Mouse (Mus musculus) thymus, adult 2 months (tissue): Measurements from ENCODE around the gene Zmym3. TPM values are rescaled to one million over a fixed set of nuclear protein-coding genes. Genes with fewer than 3 reads are reported as not detected.

ENCODE experiments used
- DNase-seq: peaks from one replicate; pipeline ENCODE4 v3.0.0; 2021
- H3K27ac ChIP-seq: fragments of 200-500 bp; 2 replicates; pipeline ENCODE4 v1.5.1; 2012; ENCODE audit warnings: low read length, control low read depth; ENCODE audit not compliant: control insufficient read depth, insufficient read depth
- H3K27me3 ChIP-seq: fragments of 200-500 bp; 2 replicates; pipeline ENCODE4 v1.6.1; 2012; ENCODE audit warnings: mild to moderate bottlenecking, low read length, moderate library complexity, mixed read lengths; ENCODE audit not compliant: control insufficient read depth, insufficient read depth
- H3K36me3 ChIP-seq: fragments of 200-500 bp; 2 replicates; pipeline ENCODE4 v1.6.1; 2012; ENCODE audit warnings: mild to moderate bottlenecking, low read length, moderate library complexity; ENCODE audit not compliant: control insufficient read depth, insufficient read depth
- H3K4me1 ChIP-seq: fragments of 200-500 bp; replicated peaks from 2 replicates; pipeline ENCODE4 v1.6.1; 2012; ENCODE audit warnings: low read length; ENCODE audit not compliant: control insufficient read depth, insufficient read depth
- H3K4me3 ChIP-seq: fragments of 200-500 bp; 2 replicates; pipeline ENCODE4 v1.5.1; 2012; ENCODE audit warnings: mild to moderate bottlenecking, low read length, control low read depth, moderate library complexity; ENCODE audit not compliant: control insufficient read depth, insufficient read depth
- CTCF ChIP-seq: fragments of 200-500 bp; IDR thresholded peaks from 2 replicates; pipeline ENCODE4 v1.5.1; 2012; ENCODE audit warnings: mild to moderate bottlenecking, control low read depth, low read length, moderate library complexity, borderline replicate concordance; ENCODE audit not compliant: control insufficient read depth, poor library complexity, insufficient read depth; ENCODE audit errors: extremely low read depth
- POLR2A ChIP-seq: fragments of 200-500 bp; IDR thresholded peaks from 2 replicates; pipeline ENCODE4 v1.6.1; 2012; ENCODE audit warnings: mild to moderate bottlenecking, low read length, control low read depth, moderate library complexity; ENCODE audit not compliant: control insufficient read depth, poor library complexity, insufficient read depth; ENCODE audit errors: extremely low read depth
- WGBS: fragments of 180-500 bp; shearing (Covaris S2); methylation state at CpG from one replicate; pipeline ENCODE4 v1.1.7; 2018; 5-methylcytosine and 5-hydroxymethylcytosine counted together
- polyA plus RNA-seq: library from polyadenylated mRNA; depleted of rRNA; stranded (reverse); fragments of >200 nt; gene quantifications from 2 replicates; pipeline ENCODE4 v1.2.3, GENCODE M21; 2012

Gene Zmym3
- polyA plus RNA-seq, 1 experiment: 51.2 TPM

DNA sequence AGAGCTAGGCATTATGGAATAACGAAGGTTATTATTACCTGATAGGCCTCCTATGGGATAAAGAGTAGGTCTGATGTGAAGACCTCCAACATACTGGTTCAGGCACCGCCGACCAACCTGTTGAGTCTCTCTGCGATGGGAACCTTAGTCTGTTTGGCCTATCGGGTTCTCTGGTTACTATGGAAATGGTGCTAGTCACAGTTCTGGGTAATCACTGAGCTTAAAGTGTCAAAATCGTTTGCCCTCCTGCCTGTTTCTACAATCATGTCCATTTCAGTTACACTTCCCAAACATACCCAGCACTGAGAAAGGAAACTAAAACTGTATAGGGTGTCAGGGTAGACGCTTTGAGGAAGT lies 8.1 kb upstream of the Zmym3 start:
- no peaks in the 10 kb centered on the region for H3K27me3 ChIP-seq
- no peaks in the 10 kb centered on the region; the same call in 1 of the 2 replicates for H3K4me1 ChIP-seq
- peak overlapping the region; percentile 96 for H3K27ac ChIP-seq
- DNase-seq: no peak
- H3K36me3 ChIP-seq: peaks cover 8% of the 10 kb centered on the region; the same call in 1 of the 2 replicates
- TF ChIP-seq CTCF (no peak), POLR2A (no peak)
- 16% methylated on average over 7 of the region's 7 CpGs for WGBS
- no peak overlapping the region for H3K4me3 ChIP-seq

DNA sequence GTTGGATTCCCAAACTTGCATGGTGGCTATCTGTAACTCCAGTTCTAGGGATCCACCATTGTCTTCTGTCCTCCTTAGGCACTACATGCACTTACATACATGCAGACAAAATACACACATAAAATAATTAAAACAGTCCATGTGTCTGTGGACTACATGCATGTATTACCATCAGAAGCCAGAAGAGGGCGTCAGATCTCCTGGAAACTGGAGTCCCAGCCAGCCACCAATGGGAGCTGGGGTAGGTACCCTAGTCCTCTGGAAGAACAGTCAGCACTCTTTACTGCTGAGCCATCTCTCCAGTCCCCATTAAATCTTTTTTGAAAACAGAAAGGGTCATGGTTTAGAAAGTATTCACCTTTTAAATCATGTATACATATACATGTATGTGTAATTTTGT lies 7.1 kb upstream of the Zmym3 start:
- Histone ChIP-seq H3K36me3 (peaks cover 8% of the 10 kb centered on the region; the same call in 1 of the 2 replicates), H3K4me3 (no peak overlapping the region), H3K4me1 (no peaks in the 10 kb centered on the region), H3K27ac (no peak overlapping the region), H3K27me3 (no peaks in the 10 kb centered on the region)
- TF ChIP-seq CTCF (no peak), POLR2A (no peak)
- WGBS: 19% methylated on average over 1 of the region's 1 CpGs
- peak; percentile 13 for DNase-seq

DNA sequence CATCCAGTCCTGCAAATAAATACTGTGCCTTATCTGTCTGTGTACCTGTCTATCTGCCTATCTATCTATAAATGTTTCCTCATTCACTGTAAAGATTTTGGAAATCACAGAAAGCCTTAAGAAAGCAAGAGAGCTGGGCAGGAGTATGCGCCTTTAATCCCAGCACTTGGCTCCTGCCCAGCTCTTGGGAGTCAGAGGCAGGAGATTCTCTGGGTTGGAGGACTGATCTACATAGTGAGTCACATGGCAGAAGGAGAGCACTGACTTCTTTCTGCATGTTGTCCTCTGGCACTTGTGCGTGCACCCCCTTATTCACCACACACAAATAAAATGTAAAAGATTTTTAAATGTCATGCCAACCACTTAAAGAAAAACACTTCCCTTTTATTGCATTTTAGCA lies 2.8 kb upstream of the Zmym3 start:
- Histone ChIP-seq H3K4me3 (no peak overlapping the region), H3K36me3 (no peaks in the 10 kb centered on the region), H3K27me3 (no peaks in the 10 kb centered on the region), H3K27ac (no peak overlapping the region), H3K4me1 (peaks cover 9% of the 10 kb centered on the region)
- WGBS: 96% methylated on average over 2 of the region's 2 CpGs
- DNase-seq: no peak
- TF ChIP-seq POLR2A (no peak), CTCF (no peak)

DNA sequence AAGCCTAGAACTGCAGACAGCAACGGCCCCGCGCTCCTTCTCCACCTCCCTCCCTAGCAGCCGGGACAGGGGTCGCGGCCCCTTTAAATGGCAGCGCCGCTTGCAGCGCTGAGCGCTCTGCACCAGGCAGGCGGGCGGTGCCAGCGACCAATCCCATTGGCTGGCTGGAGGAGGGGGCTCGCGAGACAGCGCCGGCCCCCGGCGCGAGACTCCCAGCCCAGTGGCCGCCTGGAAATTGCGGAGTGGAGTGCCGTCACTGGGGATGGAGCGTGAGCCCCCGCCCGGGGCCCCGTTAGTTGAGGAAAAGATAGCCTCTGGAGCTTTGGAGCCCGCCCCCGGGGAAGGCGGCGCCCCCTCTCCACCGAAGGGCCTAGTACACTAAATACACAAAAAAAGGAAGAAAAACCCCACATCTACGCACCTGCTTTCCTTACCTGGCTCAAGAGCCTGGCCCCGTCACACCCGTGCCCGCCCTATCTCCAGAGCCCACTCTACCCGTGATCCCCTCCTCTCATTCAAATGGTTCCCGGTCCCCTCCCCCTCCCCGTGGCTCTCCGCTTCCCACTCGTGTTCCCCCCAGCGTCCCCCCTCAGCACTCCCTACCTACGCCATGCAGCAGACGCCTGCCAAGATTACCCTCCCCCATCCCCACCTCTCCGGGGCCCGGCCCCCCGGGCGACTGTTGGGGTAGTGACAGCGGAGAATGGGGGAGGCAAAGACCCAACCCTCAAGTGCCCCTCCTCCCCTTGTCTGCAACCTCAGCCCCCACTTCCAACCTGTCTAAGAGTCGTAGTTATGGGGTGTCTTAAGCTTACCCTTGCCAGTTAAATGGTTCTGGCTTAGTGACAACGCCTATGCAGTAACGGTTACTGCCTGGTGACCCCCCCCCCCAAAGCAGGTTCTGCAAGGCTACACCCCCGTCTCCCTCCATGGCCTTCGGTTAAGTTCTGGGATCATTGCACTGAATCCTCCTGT lies 637 bp downstream of the Zmym3 start:
- WGBS: 2% methylated on average over 50 of the region's 54 CpGs
- TF ChIP-seq CTCF: 0 out of 2 replicates have a peak, but pooled peaks have one; percentile 37
- peak; percentile 41; the same call in 1 of the 2 replicates for TF ChIP-seq POLR2A
- no peaks in the 10 kb centered on the region for H3K27me3 ChIP-seq
- peak overlapping the region; percentile 76 for H3K27ac ChIP-seq
- peaks cover 15% of the 10 kb centered on the region for H3K4me1 ChIP-seq
- H3K36me3 ChIP-seq: no peaks in the 10 kb centered on the region; the same call in 1 of the 2 replicates
- H3K4me3 ChIP-seq: peak overlapping the region; percentile 98
- peak; percentile 86 for DNase-seq

DNA sequence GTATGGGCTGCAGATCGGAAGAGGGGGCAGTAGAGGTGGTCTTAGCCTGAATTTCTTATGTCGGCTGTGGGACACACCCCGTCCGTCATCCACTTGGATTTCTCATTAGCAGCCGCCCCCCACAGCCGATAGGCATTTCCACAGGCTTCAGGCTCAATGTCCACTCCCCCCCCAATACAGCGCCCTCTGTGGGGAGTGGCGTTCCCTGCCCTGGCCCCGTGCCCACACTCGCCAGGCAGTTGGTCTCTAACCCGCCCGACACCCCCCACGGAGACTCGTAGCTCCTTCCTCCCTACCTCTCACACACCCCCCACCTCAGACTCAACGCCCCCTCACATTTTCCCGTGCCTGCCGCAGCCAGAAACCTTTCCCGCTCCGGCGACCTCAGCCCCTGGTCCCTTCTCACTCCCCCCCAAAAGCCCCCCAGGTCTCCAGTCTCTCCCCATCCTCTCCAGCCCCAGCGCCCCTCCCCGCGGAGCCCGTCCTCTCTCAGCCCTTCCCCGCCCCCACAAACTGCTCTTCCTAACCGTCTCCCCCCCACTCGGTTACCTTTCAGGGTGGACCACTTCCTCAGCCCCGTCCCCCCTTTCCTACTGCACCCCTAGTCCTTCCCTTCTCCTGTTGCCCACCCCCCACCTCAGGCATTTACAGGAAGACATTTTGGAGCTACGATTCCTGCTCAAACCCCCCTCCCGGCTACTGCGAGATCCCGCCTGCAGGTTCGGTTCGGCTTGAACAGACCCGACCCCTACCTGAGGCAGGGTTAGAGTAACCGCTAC lies 1.5 kb downstream of the Zmym3 start:
- Histone ChIP-seq H3K4me3 (peak overlapping the region; percentile 98), H3K27ac (peak overlapping the region; percentile 76), H3K27me3 (no peaks in the 10 kb centered on the region), H3K4me1 (peaks cover 15% of the 10 kb centered on the region), H3K36me3 (no peaks in the 10 kb centered on the region; the same call in 1 of the 2 replicates)
- 4% methylated on average over 34 of the region's 36 CpGs for WGBS
- TF ChIP-seq POLR2A: no peak
- no peak for TF ChIP-seq CTCF
- DNase-seq: peak; percentile 48

DNA sequence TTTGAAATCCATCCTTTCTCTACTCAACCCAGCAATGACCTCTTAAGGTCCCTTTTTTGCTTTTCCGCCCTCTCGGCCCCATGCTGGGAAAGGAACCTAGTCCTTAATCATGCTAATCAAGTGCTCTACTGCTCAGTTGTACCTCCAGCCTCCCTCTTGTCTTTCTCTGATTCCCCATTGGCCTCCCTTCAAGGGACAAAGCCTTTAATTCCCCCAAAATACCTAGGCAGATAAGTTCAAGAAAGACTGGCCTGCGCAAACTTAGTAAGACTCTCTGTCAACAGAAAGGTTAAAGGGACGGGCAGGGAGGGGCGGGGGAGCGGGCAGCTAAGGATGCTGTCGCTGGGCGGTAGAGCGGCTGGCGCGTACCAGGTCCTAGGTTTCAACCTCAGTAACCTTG lies 24.2 kb downstream of the Zmym3 start:
- Histone ChIP-seq H3K27ac (no peak overlapping the region), H3K36me3 (no peaks in the 10 kb centered on the region), H3K27me3 (no peaks in the 10 kb centered on the region), H3K4me3 (no peak overlapping the region), H3K4me1 (no peaks in the 10 kb centered on the region)
- no peak for DNase-seq
- WGBS: 92% methylated on average over 11 of the region's 11 CpGs
- TF ChIP-seq CTCF: no peak
- no peak for TF ChIP-seq POLR2A
